Mouse (Mus musculus) midbrain, embryonic 16.5 days (tissue): ENCODE data around the gene Pinlyp. TPM values are rescaled to one million over a fixed set of nuclear protein-coding genes. Genes with fewer than 3 reads are reported as not detected.

Experiments
- ATAC-seq: fragments of 200-750 bp; cut with Nextera tagmentation; 2 replicates; pipeline ENCODE4 v1.8.0; 2017; ENCODE audit warnings: moderate TSS enrichment
- H3K27ac ChIP-seq: fragments of 300-500 bp; sonication (generic); 2 replicates; pipeline ENCODE4 v1.5.1; 2014; ENCODE audit warnings: mild to moderate bottlenecking, low read length, mixed read lengths
- H3K27me3 ChIP-seq: fragments of 300-500 bp; sonication (generic); 2 replicates; pipeline ENCODE4 v1.6.1; 2014; ENCODE audit warnings: low read depth, low read length, mixed read lengths; ENCODE audit not compliant: control insufficient read depth, insufficient read depth
- H3K36me3 ChIP-seq: fragments of 300-500 bp; sonication (generic); 2 replicates; pipeline ENCODE4 v1.6.1; 2014; ENCODE audit warnings: mild to moderate bottlenecking, low read length, moderate library complexity, mixed read lengths; ENCODE audit not compliant: control insufficient read depth, insufficient read depth
- H3K4me1 ChIP-seq: fragments of 300-500 bp; sonication (generic); 2 replicates; pipeline ENCODE4 v1.6.1; 2014; ENCODE audit warnings: mild to moderate bottlenecking, low read length, mixed read lengths; ENCODE audit not compliant: control insufficient read depth, insufficient read depth
- H3K4me2 ChIP-seq: fragments of 300-500 bp; sonication (generic); 2 replicates; pipeline ENCODE4 v1.6.1; 2014; ENCODE audit warnings: mild to moderate bottlenecking, low read length, mixed read lengths
- H3K4me3 ChIP-seq: fragments of 300-500 bp; sonication (generic); 2 replicates; pipeline ENCODE4 v1.5.1; 2014; ENCODE audit warnings: low read depth, mild to moderate bottlenecking, low read length, moderate library complexity, mixed read lengths
- H3K9ac ChIP-seq: fragments of 300-500 bp; sonication (generic); 2 replicates; pipeline ENCODE4 v1.6.1; 2014; ENCODE audit warnings: low read depth, low read length, mixed read lengths
- H3K9me3 ChIP-seq: fragments of 300-500 bp; sonication (generic); replicated peaks from 2 replicates; pipeline ENCODE4 v1.6.1; 2014; ENCODE audit warnings: mild to moderate bottlenecking, low read length, mixed read lengths; ENCODE audit not compliant: control insufficient read depth, poor library complexity, severe bottlenecking
- WGBS: fragments of 180-500 bp; shearing (Covaris S2); extraction: QIAGEN DNeasy Blood & Tissue Kit; methylation state at CpG from one replicate; pipeline ENCODE4 v1.1.7; 2014; 5-methylcytosine and 5-hydroxymethylcytosine counted together
- polyA plus RNA-seq: library from polyadenylated mRNA; unstranded; fragments of >200 nt; fragmentation: Nextera tagmentation; extraction: Ambion mirVana; gene quantifications from 2 replicates; pipeline ENCODE4 v1.2.1, GENCODE M21; 2015

Pinlyp gene
- polyA plus RNA-seq, 1 experiment from 2014 or later: not detected

GRCm38 (mm10) chr7:24587330-24588105, 41.6 kb upstream of the Pinlyp start, which contains the start of the genes Ethe1 and Zfp575:
TSS of gene Ethe1 (plus strand) at chr7:24587543.
TSS of gene Zfp575 (minus strand) at chr7:24587641.
- H3K9me3 ChIP-seq: 0 out of 2 replicates have a peak, but pooled peaks cover 3% of the 10 kb centered on the region
- ATAC-seq: peak; percentile 78
- H3K36me3 ChIP-seq: no peaks in the 10 kb centered on the region
- peak within 1 kb of the TSS; percentile 61 for H3K4me2 ChIP-seq
- H3K4me3 ChIP-seq: peak within 1 kb of the TSS; percentile 61
- peaks cover 11% of the 10 kb centered on the region for H3K27me3 ChIP-seq
- peak within 1 kb of the TSS; percentile 78 for H3K27ac ChIP-seq
- H3K4me1 ChIP-seq: peaks cover 10% of the 10 kb centered on the region
- H3K9ac ChIP-seq: peak within 1 kb of the TSS; percentile 83
- WGBS: 5% methylated on average over 30 of the region's 30 CpGs

DNA sequence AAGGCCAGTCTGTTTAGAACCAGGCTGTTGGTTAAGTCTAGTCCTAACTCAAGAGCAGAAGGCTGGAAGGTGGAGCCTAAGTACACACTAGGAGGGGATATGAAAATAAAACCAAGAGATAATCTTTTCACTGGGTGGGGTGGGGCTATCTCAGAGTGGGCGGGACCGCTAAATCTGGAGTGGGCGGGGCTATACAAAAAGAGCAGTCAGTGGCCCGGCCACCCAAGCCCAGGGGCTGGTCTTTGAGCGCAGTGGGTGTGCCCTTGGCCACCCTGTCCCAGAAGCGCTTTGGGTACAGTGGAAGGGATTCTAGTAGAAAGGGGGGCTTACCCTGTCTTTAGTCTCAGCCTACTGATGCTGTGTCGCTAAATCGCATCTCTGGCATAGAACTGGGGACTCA, 40.9 kb upstream of the Pinlyp start:
- Histone ChIP-seq H3K36me3 (no peaks in the 10 kb centered on the region), H3K4me2 (peak overlapping the region; percentile 61), H3K9ac (peak overlapping the region; percentile 83), H3K4me1 (peaks cover 10% of the 10 kb centered on the region), H3K27me3 (peaks cover 11% of the 10 kb centered on the region), H3K4me3 (peak overlapping the region; percentile 61), H3K9me3 (0 out of 2 replicates have a peak, but pooled peaks cover 3% of the 10 kb centered on the region), H3K27ac (peak overlapping the region; percentile 78; the same call in 1 of the 2 replicates)
- WGBS: 11% methylated on average over 8 of the region's 8 CpGs
- ATAC-seq: peak; percentile 68

- WGBS: 37% methylated on average over 15 of the region's 16 CpGs
- no peaks in the 10 kb centered on the region for H3K36me3 ChIP-seq
- H3K4me3 ChIP-seq: no peak overlapping the region
- 0 out of 2 replicates have a peak, but pooled peaks cover 3% of the 10 kb centered on the region for H3K9me3 ChIP-seq
- peaks cover 11% of the 10 kb centered on the region for H3K27me3 ChIP-seq
- H3K27ac ChIP-seq: no peak overlapping the region
- H3K4me1 ChIP-seq: peaks cover 10% of the 10 kb centered on the region
- H3K4me2 ChIP-seq: peak overlapping the region; percentile 8
- 0 out of 2 replicates have a peak overlapping the region, but pooled peaks have one; percentile 38 for H3K9ac ChIP-seq
- ATAC-seq: 0 out of 2 replicates have a peak, but pooled peaks have one; percentile 7
These were observed 40.1 kb upstream of the Pinlyp start for GRCm38 (mm10) chr7:24585995-24586394.

DNA sequence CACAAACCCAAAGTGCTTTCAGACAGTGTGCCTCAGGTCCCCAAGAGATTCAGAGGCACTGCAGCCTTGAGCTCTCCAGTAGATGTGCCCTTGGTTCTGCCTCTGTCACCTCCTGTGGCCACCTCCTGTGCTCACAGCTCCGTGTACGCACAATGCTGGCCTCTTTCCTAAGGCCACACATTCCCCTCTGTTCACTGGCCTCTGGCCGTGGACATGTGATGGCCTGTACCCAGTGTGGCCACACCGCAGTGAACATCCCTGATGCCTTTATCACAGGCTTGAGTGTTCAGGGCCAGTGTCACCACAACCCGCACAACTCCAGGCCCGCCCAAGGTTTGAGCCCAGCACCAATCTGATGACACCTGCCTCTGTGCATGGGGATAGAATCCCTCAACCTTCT, 39.0 kb upstream of the Pinlyp start:
- Histone ChIP-seq H3K27me3 (peaks cover 11% of the 10 kb centered on the region), H3K9ac (no peak overlapping the region), H3K9me3 (0 out of 2 replicates have a peak, but pooled peaks cover 3% of the 10 kb centered on the region), H3K4me2 (no peak overlapping the region), H3K4me1 (peaks cover 10% of the 10 kb centered on the region), H3K4me3 (no peak overlapping the region), H3K27ac (no peak overlapping the region), H3K36me3 (no peaks in the 10 kb centered on the region)
- ATAC-seq: no peak
- WGBS: 88% methylated on average over 6 of the region's 6 CpGs

GRCm38 (mm10) chr7:24577811-24578210, 31.9 kb upstream of the Pinlyp start:
- Histone ChIP-seq H3K27me3 (no peaks in the 10 kb centered on the region), H3K4me1 (no peaks in the 10 kb centered on the region), H3K4me3 (no peak overlapping the region), H3K9ac (no peak overlapping the region), H3K27ac (no peak overlapping the region), H3K9me3 (no peaks in the 10 kb centered on the region), H3K36me3 (no peaks in the 10 kb centered on the region), H3K4me2 (no peak overlapping the region)
- no peak for ATAC-seq
- WGBS: 89% methylated on average over 10 of the region's 10 CpGs

- H3K4me1 ChIP-seq: no peaks in the 10 kb centered on the region
- H3K27ac ChIP-seq: no peak overlapping the region
- H3K9ac ChIP-seq: no peak overlapping the region
- no peak for ATAC-seq
- H3K4me2 ChIP-seq: no peak overlapping the region
- H3K36me3 ChIP-seq: peaks cover 2% of the 10 kb centered on the region; the same call in 1 of the 2 replicates
- 69% methylated on average over 12 of the region's 12 CpGs for WGBS
- H3K27me3 ChIP-seq: no peaks in the 10 kb centered on the region
- no peak overlapping the region for H3K4me3 ChIP-seq
- H3K9me3 ChIP-seq: no peaks in the 10 kb centered on the region
These were observed 28.4 kb upstream of the Pinlyp start for GRCm38 (mm10) chr7:24574224-24574796.

DNA sequence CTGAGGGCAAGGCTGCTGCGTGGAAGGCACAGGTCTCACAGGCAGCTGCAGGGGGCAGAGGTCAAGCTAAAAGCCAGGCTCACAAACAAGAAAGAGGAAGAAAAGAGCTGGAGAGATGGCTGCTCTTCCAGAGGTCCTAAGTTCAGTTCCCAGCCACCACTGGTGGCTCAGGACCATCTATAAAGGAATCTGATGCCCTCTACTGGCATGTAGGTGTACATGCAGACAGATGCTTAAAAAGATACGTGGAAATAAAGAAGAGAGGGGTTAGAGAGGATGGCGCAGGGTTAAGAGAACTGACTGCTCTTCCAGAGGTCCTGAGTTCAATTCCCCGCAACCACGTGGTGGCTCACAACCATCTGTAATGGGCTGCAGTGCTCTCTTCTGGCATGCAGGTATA, 26.5 kb upstream of the Pinlyp start:
- Histone ChIP-seq H3K9me3 (no peaks in the 10 kb centered on the region), H3K4me3 (no peak overlapping the region), H3K4me2 (no peak overlapping the region), H3K27me3 (no peaks in the 10 kb centered on the region), H3K9ac (no peak overlapping the region), H3K27ac (no peak overlapping the region), H3K4me1 (no peaks in the 10 kb centered on the region), H3K36me3 (peaks cover 13% of the 10 kb centered on the region)
- 54% methylated on average over 5 of the region's 5 CpGs for WGBS
- no peak for ATAC-seq

- no peak overlapping the region for H3K9ac ChIP-seq
- no peak for ATAC-seq
- H3K4me1 ChIP-seq: no peaks in the 10 kb centered on the region
- peaks cover 24% of the 10 kb centered on the region for H3K36me3 ChIP-seq
- H3K4me3 ChIP-seq: no peak overlapping the region
- no peak overlapping the region for H3K4me2 ChIP-seq
- no peaks in the 10 kb centered on the region for H3K9me3 ChIP-seq
- H3K27me3 ChIP-seq: no peaks in the 10 kb centered on the region
- no peak overlapping the region for H3K27ac ChIP-seq
- WGBS: 88% methylated on average over 4 of the region's 4 CpGs
These were observed 25.2 kb upstream of the Pinlyp start for GRCm38 (mm10) chr7:24571071-24571470.

GRCm38 (mm10) chr7:24568512-24568911, 22.6 kb upstream of the Pinlyp start:
- Histone ChIP-seq H3K9ac (no peak overlapping the region), H3K27me3 (no peaks in the 10 kb centered on the region), H3K9me3 (no peaks in the 10 kb centered on the region), H3K27ac (no peak overlapping the region), H3K36me3 (peaks cover 26% of the 10 kb centered on the region), H3K4me3 (no peak overlapping the region), H3K4me2 (no peak overlapping the region), H3K4me1 (no peaks in the 10 kb centered on the region)
- WGBS: 95% methylated on average over 4 of the region's 4 CpGs
- ATAC-seq: no peak
